Mouse (Mus musculus) forebrain, embryonic 12.5 days (tissue): Measurements from ENCODE around the gene Rsph3b. TPM values are rescaled to one million over a fixed set of nuclear protein-coding genes. Genes with fewer than 3 reads are reported as not detected.
"Not testable (repeated sequence)": the region's sequence is repeated elsewhere in the genome, so short reads cannot be mapped to it uniquely, and the experiment has no call there.

Experiments used
- ATAC-seq: fragments of 200-750 bp; cut with Nextera tagmentation; 2 replicates; pipeline ENCODE4 v1.8.0; 2017; ENCODE audit warnings: moderate TSS enrichment; ENCODE audit not compliant: low FRiP score
- H3K27ac ChIP-seq: fragments of 300-500 bp; sonication (generic); 2 replicates; pipeline ENCODE4 v1.5.1; 2016; ENCODE audit warnings: mild to moderate bottlenecking
- H3K27me3 ChIP-seq: fragments of 300-500 bp; sonication (generic); 2 replicates; pipeline ENCODE4 v1.6.1; 2016; ENCODE audit warnings: mild to moderate bottlenecking
- H3K36me3 ChIP-seq: fragments of 300-500 bp; sonication (generic); replicated peaks from 2 replicates; pipeline ENCODE4 v1.6.1; 2016; ENCODE audit warnings: mild to moderate bottlenecking
- H3K4me1 ChIP-seq: fragments of 300-500 bp; sonication (generic); 2 replicates; pipeline ENCODE4 v1.6.1; 2016
- H3K4me2 ChIP-seq: fragments of 300-500 bp; sonication (generic); 2 replicates; pipeline ENCODE4 v1.6.1; 2016; ENCODE audit warnings: mild to moderate bottlenecking, moderate library complexity
- H3K4me3 ChIP-seq: fragments of 300-500 bp; sonication (generic); replicated peaks from 2 replicates; pipeline ENCODE4 v1.5.1; 2016; ENCODE audit warnings: mild to moderate bottlenecking
- H3K9ac ChIP-seq: fragments of 300-500 bp; sonication (generic); 2 replicates; pipeline ENCODE4 v1.6.1; 2016; ENCODE audit warnings: mild to moderate bottlenecking
- H3K9me3 ChIP-seq: fragments of 300-500 bp; sonication (generic); 2 replicates; pipeline ENCODE4 v1.6.1; 2016
- WGBS: fragments of 180-500 bp; shearing (Covaris S2); methylation state at CpG from one replicate; pipeline ENCODE4 v1.1.7; 2016; 5-methylcytosine and 5-hydroxymethylcytosine counted together
- polyA plus RNA-seq: library from polyadenylated mRNA; unstranded; fragments of >200 nt; fragmentation: Nextera tagmentation; extraction: Ambion mirVana; gene quantifications from 2 replicates; pipeline ENCODE4 v1.2.1, GENCODE M21; 2016

Rsph3b gene
- polyA plus RNA-seq, 1 experiment from 2014 or later = 44.1 TPM

DNA sequence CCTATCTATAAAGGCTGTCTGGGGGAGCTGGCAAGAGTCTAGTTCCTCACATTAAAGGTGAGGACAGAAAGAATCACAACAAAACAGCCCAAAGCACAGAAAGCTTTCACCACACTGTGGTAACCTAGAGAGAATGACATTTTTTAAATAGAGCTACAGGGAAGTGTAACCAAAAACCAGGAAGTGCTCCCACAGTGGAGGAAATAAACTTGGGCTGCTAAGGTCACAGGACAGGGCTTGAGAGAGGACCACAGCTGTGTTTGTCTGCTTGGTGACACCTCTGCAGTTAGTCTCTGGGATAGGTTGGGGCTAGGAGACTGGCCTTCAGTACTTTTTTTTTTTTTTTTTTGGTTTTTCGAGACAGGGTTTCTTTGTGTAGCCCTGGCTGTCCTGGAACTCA is 19.2 kb upstream of the Rsph3b start:
- WGBS = no CpG with 5 or more reads among the region's 1 CpGs
- H3K4me2 ChIP-seq, H3K27me3 ChIP-seq, ATAC-seq, H3K9ac ChIP-seq, H3K36me3 ChIP-seq, H3K4me1 ChIP-seq, H3K27ac ChIP-seq, H3K9me3 ChIP-seq, H3K4me3 ChIP-seq: not testable (repeated sequence)

DNA sequence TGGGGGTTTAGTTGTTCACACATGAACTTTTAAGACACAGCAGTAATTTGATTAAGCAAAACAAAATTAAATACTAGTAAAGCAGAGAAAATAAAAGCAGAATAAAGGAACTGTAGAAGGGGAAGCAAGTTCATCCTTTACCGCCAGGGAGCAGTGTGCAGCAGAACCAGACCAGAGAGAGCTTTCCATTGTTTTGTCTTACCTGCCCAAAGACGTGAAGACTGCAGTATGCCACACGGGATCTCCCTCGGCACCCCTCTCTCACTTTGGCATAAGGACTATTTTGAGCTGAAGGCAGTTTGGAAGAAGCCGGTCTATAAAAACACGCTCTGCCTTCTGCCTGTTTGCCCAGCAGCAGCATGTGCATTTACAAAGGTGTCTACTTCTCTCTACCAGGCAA is 16.9 kb upstream of the Rsph3b start:
- H3K9me3 ChIP-seq, H3K27me3 ChIP-seq, H3K9ac ChIP-seq, H3K4me2 ChIP-seq, ATAC-seq, H3K4me1 ChIP-seq, H3K36me3 ChIP-seq, H3K4me3 ChIP-seq, H3K27ac ChIP-seq: not testable (repeated sequence)
- 15% methylated on average over 6 of the region's 6 CpGs for WGBS

DNA sequence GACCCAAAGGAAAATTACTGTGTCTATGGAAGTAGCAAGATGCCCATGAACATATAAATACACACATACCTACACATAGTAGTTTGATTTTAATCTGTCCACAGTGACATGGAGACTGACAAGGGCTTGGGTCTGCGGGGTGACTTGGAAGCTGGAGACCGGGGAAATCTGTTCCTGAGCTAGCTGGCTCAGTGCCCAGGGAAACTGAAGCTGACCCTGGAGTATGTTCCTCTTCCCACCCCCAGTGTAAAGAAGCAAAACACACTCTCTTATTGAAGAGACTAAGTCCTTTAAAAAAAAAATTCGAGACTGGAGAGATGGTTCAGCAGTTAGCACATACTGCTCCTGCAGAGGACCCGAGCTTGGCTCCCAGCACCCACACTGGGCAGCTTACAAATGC is 14.5 kb upstream of the Rsph3b start:
- H3K4me2 ChIP-seq, H3K27me3 ChIP-seq, H3K27ac ChIP-seq, H3K4me1 ChIP-seq, H3K4me3 ChIP-seq, H3K9me3 ChIP-seq, H3K36me3 ChIP-seq, ATAC-seq, H3K9ac ChIP-seq: not testable (repeated sequence)
- 79% methylated on average over 4 of the region's 4 CpGs for WGBS

DNA sequence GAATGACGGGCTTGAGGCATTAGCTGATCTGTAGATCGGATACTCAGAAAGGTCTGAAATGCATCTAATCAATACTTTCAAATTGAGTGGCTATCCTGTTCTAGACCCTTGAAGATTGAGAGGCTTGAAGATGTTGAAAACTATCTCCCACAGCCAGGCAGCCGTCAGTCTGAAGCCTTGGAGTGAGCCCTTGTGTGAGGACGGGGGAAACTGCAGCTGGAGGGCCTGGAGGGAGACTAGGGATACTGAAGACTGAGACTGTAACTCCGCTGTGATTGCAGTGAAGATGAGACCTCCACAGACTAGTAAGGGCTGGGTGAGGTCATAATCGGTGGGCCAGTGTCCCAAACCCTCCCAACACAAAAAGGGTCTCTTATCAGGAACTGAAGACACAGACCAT is 13.9 kb upstream of the Rsph3b start:
- H3K4me2 ChIP-seq, H3K27me3 ChIP-seq, H3K4me3 ChIP-seq, ATAC-seq, H3K9me3 ChIP-seq, H3K9ac ChIP-seq, H3K27ac ChIP-seq, H3K4me1 ChIP-seq, H3K36me3 ChIP-seq: not testable (repeated sequence)
- 85% methylated on average over 4 of the region's 6 CpGs for WGBS

DNA sequence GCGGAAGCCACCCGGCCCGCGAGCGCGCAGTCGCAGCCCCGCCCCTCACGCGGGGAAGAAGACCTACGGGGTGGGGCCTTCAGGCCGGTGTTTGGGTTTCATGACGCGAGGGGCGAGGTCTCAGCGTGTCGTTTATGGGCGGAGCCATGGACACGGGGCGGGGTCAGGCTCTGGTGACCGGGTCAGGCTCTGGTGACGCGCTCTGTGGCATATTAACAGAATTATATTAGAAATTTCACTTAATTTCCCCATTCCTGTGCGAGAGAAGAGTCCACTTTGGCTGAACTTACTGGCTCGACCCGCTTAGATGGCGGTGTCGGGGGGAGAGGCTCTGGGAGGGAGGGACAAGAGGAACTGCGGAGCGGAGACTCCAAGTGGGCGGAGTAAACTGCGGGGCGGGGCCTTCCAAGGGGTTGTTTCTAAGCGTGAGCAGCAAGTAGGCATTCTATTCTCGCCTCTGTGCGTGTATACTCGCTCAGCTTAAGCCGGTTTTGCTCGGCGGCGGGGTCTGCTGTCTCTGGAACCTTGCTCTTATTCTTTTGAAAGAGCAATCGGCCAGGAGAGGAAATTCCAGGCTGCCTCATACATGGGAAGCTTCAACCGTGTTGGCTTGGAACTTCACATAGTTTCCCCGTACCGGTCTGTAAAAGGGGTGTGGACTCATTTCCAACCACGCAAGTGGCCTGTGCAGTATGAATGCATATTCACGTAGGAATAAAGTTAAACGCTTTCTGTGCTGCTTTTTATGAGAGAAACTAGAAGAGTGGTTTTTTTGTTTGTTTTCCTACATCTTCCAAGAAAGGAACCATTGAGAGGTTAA is 12.9 kb upstream of the Rsph3b start:
- whole genome bisulfite sequencing = 1% methylated on average over 22 of the region's 48 CpGs
- H3K9me3 ChIP-seq, H3K36me3 ChIP-seq: not testable (repeated sequence)

DNA sequence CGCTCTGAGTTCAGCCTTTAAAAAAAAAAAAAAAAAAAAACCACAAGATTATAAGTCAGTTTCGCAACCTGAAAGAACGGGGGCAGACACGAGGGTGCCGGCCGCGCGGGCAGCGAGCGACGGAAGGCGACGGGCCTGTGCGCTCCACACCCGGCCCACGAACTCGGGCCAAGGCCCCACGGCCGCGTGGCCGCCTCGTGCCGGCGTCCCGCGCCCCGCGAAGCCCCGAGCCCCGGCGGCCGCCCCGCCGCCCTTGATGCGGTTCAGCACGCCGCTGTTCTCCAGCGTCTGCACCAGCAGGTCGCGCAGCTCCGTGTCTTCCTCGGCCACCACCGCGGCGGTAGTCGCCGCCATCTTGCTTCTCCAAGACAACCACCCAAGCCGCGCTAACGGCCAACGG is 12.3 kb upstream of the Rsph3b start, which contains the start of gene Tagap1:
TSS of gene Tagap1 (minus strand) at position 381 of the 400 bp plus-strand sequence.
- H3K9me3 ChIP-seq, H3K36me3 ChIP-seq, H3K4me1 ChIP-seq, H3K27me3 ChIP-seq, ATAC-seq: not testable (repeated sequence)
- Histone ChIP-seq H3K9ac (peak within 1 kb of the TSS; percentile 64), H3K27ac (peak within 1 kb of the TSS; percentile 71; the same call in 1 of the 2 replicates), H3K4me2 (peak within 1 kb of the TSS; percentile 51), H3K4me3 (peak within 1 kb of the TSS; percentile 55)
- WGBS = under 1% methylated on average over 38 of the region's 51 CpGs

More for the DNA sequence above, 12.9 kb upstream of the Rsph3b start:
- H3K4me1 ChIP-seq, H3K27me3 ChIP-seq, H3K9ac ChIP-seq: not testable (repeated sequence)
- peak; percentile 97 for ATAC-seq
- Histone ChIP-seq H3K4me3 (peak overlapping the region; percentile 31), H3K4me2 (peak overlapping the region; percentile 44), H3K27ac (0 out of 2 replicates have a peak overlapping the region, but pooled peaks have one; percentile 46)

DNA sequence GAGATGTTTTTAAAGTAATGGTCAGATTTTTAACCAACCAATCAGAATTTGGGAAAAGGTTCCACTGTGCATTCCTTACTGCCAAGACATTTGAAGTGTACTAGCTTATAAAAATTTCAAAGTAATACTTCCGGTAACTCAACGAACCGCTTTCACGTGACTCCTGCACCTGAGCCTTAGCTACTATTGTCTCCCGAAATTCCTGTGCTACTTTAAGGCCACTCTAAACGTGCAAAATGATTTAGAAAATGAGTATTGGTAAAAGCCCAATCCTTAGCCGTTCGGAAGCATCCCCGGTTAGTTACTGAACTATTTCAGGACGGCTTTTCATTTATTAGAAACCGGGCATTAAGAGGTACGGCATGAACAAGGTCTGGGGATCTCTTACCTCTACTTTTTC is 11.9 kb upstream of the Rsph3b start:
- H3K27ac ChIP-seq, ATAC-seq, H3K9me3 ChIP-seq, H3K27me3 ChIP-seq, H3K36me3 ChIP-seq, H3K4me1 ChIP-seq: not testable (repeated sequence)
- WGBS = 1% methylated on average over 12 of the region's 12 CpGs
- Histone ChIP-seq H3K9ac (0 out of 2 replicates have a peak overlapping the region, but pooled peaks have one; percentile 40), H3K4me3 (peak overlapping the region; percentile 55), H3K4me2 (peak overlapping the region; percentile 51)

DNA sequence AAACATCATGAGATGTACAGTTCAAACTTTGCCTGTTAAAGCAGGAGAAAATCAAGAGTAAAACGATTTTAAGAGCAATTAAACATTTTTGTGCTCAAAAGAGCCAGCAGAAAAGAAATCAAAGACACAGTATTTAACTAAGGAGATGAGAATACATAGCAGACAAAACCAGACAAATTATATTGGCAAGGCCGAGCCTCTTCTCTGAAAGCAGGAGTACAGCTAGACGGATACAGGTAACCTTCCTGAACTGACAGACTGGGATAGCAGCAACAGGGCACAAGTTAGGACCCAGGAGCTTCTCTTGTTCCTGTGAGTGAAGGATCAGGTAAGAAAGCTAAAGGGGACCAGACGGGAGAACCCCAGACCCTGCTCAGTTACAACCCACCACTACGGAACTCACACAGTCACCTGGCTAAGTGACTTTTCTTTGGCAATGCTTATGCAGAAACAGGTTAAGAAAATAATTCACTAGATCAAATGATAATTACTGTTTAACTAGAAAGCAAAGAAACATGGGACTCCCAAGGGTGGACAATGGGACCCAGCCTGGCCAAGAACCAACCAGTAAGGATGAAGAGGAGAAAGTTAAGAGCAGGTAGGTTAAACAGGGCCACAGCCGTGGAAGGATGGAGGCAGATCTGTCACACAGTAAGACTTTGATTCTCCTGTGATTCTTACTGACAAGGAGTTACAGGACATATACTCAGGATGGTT is 11.2 kb upstream of the Rsph3b start:
- 66% methylated on average over 5 of the region's 6 CpGs for WGBS
- not testable (repeated sequence) for H3K4me1 ChIP-seq, H3K27me3 ChIP-seq, H3K9me3 ChIP-seq, ATAC-seq, H3K36me3 ChIP-seq, H3K9ac ChIP-seq, H3K27ac ChIP-seq
- peak overlapping the region; percentile 51 for H3K4me2 ChIP-seq
- peak overlapping the region; percentile 55 for H3K4me3 ChIP-seq

DNA sequence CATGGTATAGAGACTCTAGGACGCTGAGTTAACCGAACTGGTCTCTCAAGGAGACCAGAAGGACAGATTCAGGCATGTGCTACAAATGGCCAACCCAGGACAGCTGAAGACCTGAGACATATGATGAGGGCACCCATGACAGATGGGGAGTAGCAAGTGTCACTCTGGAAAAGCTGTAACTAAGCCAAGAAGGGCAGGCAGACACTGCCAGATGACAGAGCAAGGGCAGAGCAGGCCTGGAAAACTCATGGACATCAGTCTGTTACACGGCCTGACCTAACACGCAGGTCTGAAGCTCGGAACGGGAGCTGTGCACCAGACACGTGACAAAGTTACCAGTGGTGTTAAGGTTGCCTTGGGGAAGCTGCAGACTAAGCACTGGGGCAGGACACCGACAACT is 10.4 kb upstream of the Rsph3b start:
- not testable (repeated sequence) for ATAC-seq, H3K27me3 ChIP-seq, H3K9me3 ChIP-seq, H3K36me3 ChIP-seq, H3K4me1 ChIP-seq, H3K9ac ChIP-seq, H3K27ac ChIP-seq, H3K4me2 ChIP-seq, H3K4me3 ChIP-seq
- WGBS = 93% methylated on average over 7 of the region's 8 CpGs

DNA sequence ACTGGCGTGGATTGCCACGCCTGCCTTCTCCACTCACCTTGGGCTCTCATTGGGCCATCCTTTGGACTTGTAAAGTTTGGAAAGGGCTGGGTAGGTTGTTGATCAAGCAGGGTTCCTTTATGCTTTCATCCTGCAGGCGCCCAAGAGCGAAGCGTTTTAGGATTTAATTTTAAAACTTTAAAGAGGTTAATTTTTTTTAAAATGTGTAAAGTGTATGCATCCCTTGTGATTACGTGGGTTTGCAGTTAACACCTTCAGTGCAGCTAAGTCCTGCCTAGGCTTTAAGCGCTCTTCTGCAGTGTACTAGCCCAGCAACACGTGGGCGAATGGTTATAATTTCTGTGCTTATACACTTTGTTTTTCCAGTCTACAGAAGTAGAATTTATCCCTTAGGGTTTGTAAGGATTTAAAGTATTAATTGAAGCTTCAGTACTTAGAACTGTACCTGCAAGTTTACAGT is 317 bp upstream of the Rsph3b start:
- Histone ChIP-seq H3K4me3 (peak overlapping the region; percentile 58), H3K4me2 (peak overlapping the region; percentile 66), H3K27ac (peak overlapping the region; percentile 81), H3K9ac (peak overlapping the region; percentile 56)
- not testable (repeated sequence) for H3K9me3 ChIP-seq, H3K4me1 ChIP-seq, H3K36me3 ChIP-seq, H3K27me3 ChIP-seq
- ATAC-seq = peak; percentile 37; the same call in 1 of the 2 replicates
- WGBS = 17% methylated on average over 9 of the region's 9 CpGs

DNA sequence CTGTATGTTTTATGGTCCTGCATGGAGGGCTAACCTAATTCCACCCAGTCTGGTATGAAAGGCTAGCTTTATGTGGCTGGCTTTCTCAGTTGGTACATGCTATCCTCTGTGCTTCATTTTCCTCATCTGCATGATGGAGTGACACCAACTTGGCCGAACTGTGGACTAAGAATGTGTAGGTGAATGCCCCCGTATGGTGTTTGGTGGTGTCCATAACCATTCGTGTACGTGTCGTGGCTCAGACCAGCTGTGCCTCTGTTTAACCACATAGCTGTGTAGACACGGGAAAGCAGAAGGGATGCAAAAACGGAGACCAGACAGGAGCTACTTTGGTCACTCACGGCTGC is 872 bp downstream of the Rsph3b start:
- not testable (repeated sequence) for H3K4me1 ChIP-seq, H3K9ac ChIP-seq, H3K27me3 ChIP-seq, H3K27ac ChIP-seq, H3K9me3 ChIP-seq, H3K36me3 ChIP-seq
- peak; percentile 18; the same call in 1 of the 2 replicates for ATAC-seq
- peak overlapping the region; percentile 66 for H3K4me2 ChIP-seq
- peak overlapping the region; percentile 58 for H3K4me3 ChIP-seq
- WGBS = no CpG with 5 or more reads among the region's 8 CpGs

DNA sequence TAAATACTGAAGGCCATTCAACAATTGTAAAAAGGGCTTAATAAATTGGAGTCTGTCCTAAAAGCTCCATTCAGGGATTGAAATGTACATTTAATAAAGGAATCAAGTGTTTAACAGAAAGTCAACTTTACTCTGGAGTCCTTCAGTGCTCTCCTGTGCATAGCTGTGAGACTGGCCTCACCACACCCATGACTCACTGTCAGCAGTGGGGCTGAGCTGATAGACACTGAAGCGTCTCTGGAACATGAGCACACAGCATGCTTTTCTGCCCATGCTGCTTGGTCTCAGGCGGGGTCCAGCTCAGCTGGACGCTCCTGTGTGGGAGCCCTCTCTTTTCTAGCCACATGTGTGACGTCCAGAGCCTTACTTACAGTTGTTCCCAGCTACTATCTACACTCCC is 5.9 kb downstream of the Rsph3b start:
- H3K4me2 ChIP-seq, H3K4me1 ChIP-seq, H3K36me3 ChIP-seq, H3K9ac ChIP-seq, H3K9me3 ChIP-seq, ATAC-seq, H3K27me3 ChIP-seq, H3K4me3 ChIP-seq, H3K27ac ChIP-seq: not testable (repeated sequence)
- WGBS = no CpG with 5 or more reads among the region's 4 CpGs

DNA sequence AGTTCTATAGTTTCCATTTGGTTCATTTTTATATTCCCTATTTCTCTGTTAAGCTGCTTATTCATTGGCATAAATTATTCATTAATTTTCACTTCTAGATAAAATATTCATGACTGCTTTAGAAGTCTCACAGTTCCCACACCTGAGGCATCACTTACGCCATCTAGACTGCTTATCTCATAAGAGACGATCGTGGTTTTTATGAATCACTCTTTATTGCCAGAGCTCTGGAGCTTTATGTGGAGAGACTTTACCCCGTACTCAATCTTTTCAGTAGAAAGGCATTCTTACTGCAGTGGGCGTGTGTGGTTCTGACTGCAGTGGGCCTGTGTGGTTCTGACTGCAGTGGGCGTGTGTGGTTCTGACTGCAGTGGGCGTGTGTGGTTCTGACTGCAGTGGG is 16.9 kb downstream of the Rsph3b start:
- not testable (repeated sequence) for H3K4me2 ChIP-seq, H3K4me1 ChIP-seq, ATAC-seq, H3K36me3 ChIP-seq, H3K27me3 ChIP-seq, H3K27ac ChIP-seq, H3K9me3 ChIP-seq, H3K4me3 ChIP-seq, H3K9ac ChIP-seq
- 93% methylated on average over 7 of the region's 7 CpGs for WGBS
